Mouse (Mus musculus): ENCODE data around the gene Gm49366. TPM values are rescaled to one million over a fixed set of nuclear protein-coding genes. Genes with fewer than 3 reads are reported as not detected.
A peak's percentile ranks its signal among the peaks of the same experiment; 100 is the strongest.
"Not testable (repeated sequence)": the region's sequence is repeated elsewhere in the genome, so short reads cannot be mapped to it uniquely, and the experiment has no call there.

Gene Gm49366
- total and polyA plus RNA-seq, 3 experiments, result not detected

DNA sequence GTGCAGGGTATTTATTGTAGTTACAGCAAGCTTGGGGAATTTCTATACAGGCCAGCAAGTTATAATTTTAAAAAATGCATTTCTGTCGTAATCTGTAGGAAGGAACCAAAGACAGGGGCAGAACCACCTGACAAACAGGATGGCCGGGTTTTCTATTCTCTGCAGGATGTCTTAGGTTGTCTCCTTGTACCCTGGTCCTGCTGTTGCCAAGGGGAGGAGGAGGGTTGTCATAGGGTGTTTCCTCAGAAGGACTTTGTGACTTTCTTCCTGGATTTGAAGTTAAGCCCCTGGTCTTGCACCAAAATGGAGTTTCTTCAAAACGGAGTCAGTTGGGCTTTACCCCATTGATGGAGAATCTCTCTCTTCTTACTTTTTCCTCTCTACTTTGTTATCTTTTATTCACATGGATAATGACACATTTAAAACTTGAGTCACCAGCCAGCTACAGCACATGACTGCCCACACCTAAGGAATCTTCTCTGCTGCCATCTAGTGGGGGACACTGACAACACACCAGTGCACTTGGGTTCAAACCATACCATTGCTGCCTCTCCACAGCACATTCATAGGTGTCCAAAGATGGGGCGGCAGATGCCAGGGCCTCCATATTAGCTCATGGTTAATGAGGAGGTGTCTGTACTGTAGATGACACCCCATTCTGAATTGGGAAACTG lies 7.9 kb upstream of the Gm49366 start (continued):
- TF ChIP-seq SIN3A (IDR thresholded peaks at IDR 0.05; ENCODE audit: low read length) (peak; percentile 28; the same call in 1 of the 2 replicates), MAZ (IDR thresholded peaks at IDR 0.05; ENCODE audit: low read depth, low read length) (0 out of 2 replicates have a peak, but pooled peaks have one; percentile 43), EP300 (IDR thresholded peaks at IDR 0.05; ENCODE audit: low read length) (no peak), CHD2 (IDR thresholded peaks at IDR 0.05; ENCODE audit: low read length) (no peak), TCF12 (IDR thresholded peaks at IDR 0.05; ENCODE audit: low read depth, low read length) (no peak), MXI1 (IDR thresholded peaks at IDR 0.05; ENCODE audit: low read depth, low read length) (peak; percentile 42; the same call in 1 of the 2 replicates), UBTF (IDR thresholded peaks at IDR 0.05; ENCODE audit: low read depth, low read length) (no peak), ZC3H11A (IDR thresholded peaks at IDR 0.05; ENCODE audit: low read depth, low read length) (peak; percentile 32; the same call in 1 of the 2 replicates), POLR2AphosphoS2 (IDR thresholded peaks at IDR 0.05; ENCODE audit: low read depth, low read length) (no peak), JUN (IDR thresholded peaks at IDR 0.05; ENCODE audit: insufficient read depth, low read depth, low read length) (no peak), ZMIZ1 (IDR thresholded peaks at IDR 0.05; ENCODE audit: low read depth, low read length) (no peak), RCOR1 (conservative IDR thresholded peaks at IDR 0.05; ENCODE audit: low read depth, low read length) (no peak), MEF2A (IDR thresholded peaks at IDR 0.05; ENCODE audit: borderline replicate concordance, low read depth, low read length) (no peak), MAFK (IDR thresholded peaks at IDR 0.05; ENCODE audit: insufficient replicate concordance, low read length) (no peak; the same call in 1 of the 2 replicates), ZNF384 (IDR thresholded peaks at IDR 0.05; ENCODE audit: low read depth, low read length) (no peak), HCFC1 (IDR thresholded peaks at IDR 0.05; ENCODE audit: low read depth, low read length) (no peak), RAD21 (IDR thresholded peaks at IDR 0.05; ENCODE audit: low read depth, low read length) (peak; percentile 71), MAX (IDR thresholded peaks at IDR 0.05; ENCODE audit: low read length) (peak; percentile 63), JUND (conservative IDR thresholded peaks at IDR 0.05; ENCODE audit: low read depth, low read length) (no peak), NELFE (IDR thresholded peaks at IDR 0.05; ENCODE audit: low read depth, low read length) (no peak), ZKSCAN1 (IDR thresholded peaks at IDR 0.05; ENCODE audit: borderline replicate concordance, low read depth, low read length) (no peak), BHLHE40 (IDR thresholded peaks at IDR 0.05; ENCODE audit: low read depth, low read length) (peak; percentile 82), MYC (IDR thresholded peaks at IDR 0.05; ENCODE audit: low read depth, low read length) (peak; percentile 86)

DNA sequence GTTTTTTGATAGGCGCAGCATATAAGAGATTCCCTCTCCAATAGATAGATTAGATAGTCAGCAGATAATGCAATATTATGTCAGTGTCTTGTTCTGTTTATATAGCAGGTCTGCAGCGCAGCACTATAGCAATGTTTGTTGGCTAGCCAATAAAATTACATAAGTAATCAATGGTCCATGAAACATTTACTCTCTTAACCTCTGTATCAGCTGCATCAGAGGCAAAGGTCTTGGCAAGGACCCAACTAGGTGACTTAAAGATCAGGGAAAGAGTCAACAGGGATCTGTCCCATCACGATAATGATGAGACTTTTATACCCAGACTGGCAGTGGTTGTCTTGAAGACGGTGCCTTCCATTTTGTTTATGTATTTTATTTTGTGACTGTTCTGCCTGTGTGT lies 5.9 kb upstream of the Gm49366 start:
- no peak for TF ChIP-seq USF2 (conservative IDR thresholded peaks at IDR 0.05; ENCODE audit: low read depth, low read length)
- no peak for TF ChIP-seq BHLHE40 (IDR thresholded peaks at IDR 0.05; ENCODE audit: low read depth, low read length)
- no peak for TF ChIP-seq RCOR1 (conservative IDR thresholded peaks at IDR 0.05; ENCODE audit: low read depth, low read length)
- TF ChIP-seq ZMIZ1 (IDR thresholded peaks at IDR 0.05; ENCODE audit: low read depth, low read length), result no peak
- TF ChIP-seq HCFC1 (IDR thresholded peaks at IDR 0.05; ENCODE audit: low read depth, low read length), result no peak
- TF ChIP-seq CHD1 (IDR thresholded peaks at IDR 0.05; ENCODE audit: low read depth, low read length), result no peak
- TF ChIP-seq ETS1 (conservative IDR thresholded peaks at IDR 0.05; ENCODE audit: low read depth, low read length), result no peak
- no peak for TF ChIP-seq GABPA (IDR thresholded peaks at IDR 0.05; ENCODE audit: insufficient replicate concordance, low read depth, low read length)
- no peak for TF ChIP-seq SIN3A (IDR thresholded peaks at IDR 0.05; ENCODE audit: low read length)
- no peak for TF ChIP-seq EP300 (IDR thresholded peaks at IDR 0.05; ENCODE audit: low read length)
- no peak for TF ChIP-seq JUND (conservative IDR thresholded peaks at IDR 0.05; ENCODE audit: low read depth, low read length)
- no peak for TF ChIP-seq RAD21 (IDR thresholded peaks at IDR 0.05; ENCODE audit: low read depth, low read length)
- TF ChIP-seq JUN (IDR thresholded peaks at IDR 0.05; ENCODE audit: insufficient read depth, low read depth, low read length), result no peak
- H3K27ac ChIP-seq (ENCODE audit: insufficient read depth, low read depth), result no peak overlapping the region
- in situ Hi-C loops (cut with MboI; ENCODE audit: low pct_ligation_motif_present, low pct_unique_long_range_greater_than_20kb, low sequenced_read_pairs) (no loop called here), dilution Hi-C loops (cut with MboI; ENCODE audit: extremely low pct_ligation_motif_present, extremely low pct_unique_long_range_greater_than_20kb, low sequenced_read_pairs) (no loop called here)
- H3K9me3 ChIP-seq (replicated peaks; ENCODE audit: low read length), result no peaks in the 10 kb centered on the region
- DNase-seq (ENCODE audit: extremely low read depth), result no peak
- no peak overlapping the region for H3K4me3 ChIP-seq (replicated peaks in 1 of 3; ENCODE audit: low read depth in 2 of 3, low read length in 2 of 3, poor library complexity in 1 of 3)
- peaks cover 0 to 6% of the 10 kb centered on the region in 2 experiments; a peak in 1 of 4 replicates for H3K4me1 ChIP-seq (ENCODE audit: control insufficient read depth in 1 of 2, insufficient read depth in 2 of 2)
- no peaks in the 10 kb centered on the region for H3K36me3 ChIP-seq (replicated peaks in 1 of 2; ENCODE audit: control insufficient read depth in 1 of 2, insufficient read depth in 1 of 2, low read length in 1 of 2)
- no peak overlapping the region for H3K4me2 ChIP-seq (ENCODE audit: insufficient read depth, low read depth, poor library complexity, severe bottlenecking)
- no peaks in the 10 kb centered on the region for H3K79me2 ChIP-seq (replicated peaks; ENCODE audit: control insufficient read depth, extremely low read depth, insufficient read depth, poor library complexity, severe bottlenecking)
- no peak overlapping the region for H3K9ac ChIP-seq (ENCODE audit: insufficient read depth, low read depth)
- H3K27me3 ChIP-seq (replicated peaks), result no peaks in the 10 kb centered on the region

DNA sequence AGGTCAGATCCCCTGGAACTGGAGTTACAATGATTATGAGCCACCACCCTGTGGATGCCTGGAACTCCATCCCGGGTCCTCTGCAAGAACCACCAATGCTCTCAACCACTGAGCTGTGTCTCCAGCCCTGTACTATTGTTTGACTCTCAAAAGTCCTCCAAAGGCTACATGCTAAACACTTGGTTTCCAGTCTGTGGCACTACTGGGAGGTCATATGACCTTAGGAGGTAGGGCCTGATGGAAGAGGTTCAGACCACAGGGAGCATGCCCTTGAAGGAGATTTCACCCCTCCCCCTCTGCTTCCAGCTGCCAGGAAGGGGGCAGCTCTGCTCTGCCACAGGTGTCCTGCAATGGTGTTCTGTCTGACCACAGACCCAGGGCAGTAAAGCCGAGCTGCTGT lies 5.4 kb upstream of the Gm49366 start:
- H3K9ac ChIP-seq (ENCODE audit: insufficient read depth, low read depth); H3K27ac ChIP-seq (ENCODE audit: insufficient read depth, low read depth); dilution Hi-C loops (cut with MboI; ENCODE audit: extremely low pct_ligation_motif_present, extremely low pct_unique_long_range_greater_than_20kb, low sequenced_read_pairs); H3K4me3 ChIP-seq (replicated peaks in 1 of 3; ENCODE audit: low read depth in 2 of 3, low read length in 2 of 3, poor library complexity in 1 of 3); H3K36me3 ChIP-seq (replicated peaks in 1 of 2; ENCODE audit: control insufficient read depth in 1 of 2, insufficient read depth in 1 of 2, low read length in 1 of 2); DNase-seq (ENCODE audit: extremely low read depth); H3K4me2 ChIP-seq (ENCODE audit: insufficient read depth, low read depth, poor library complexity, severe bottlenecking); H3K79me2 ChIP-seq (replicated peaks; ENCODE audit: control insufficient read depth, extremely low read depth, insufficient read depth, poor library complexity, severe bottlenecking); H3K9me3 ChIP-seq (replicated peaks; ENCODE audit: low read length); H3K27me3 ChIP-seq (replicated peaks); in situ Hi-C loops (cut with MboI; ENCODE audit: low pct_ligation_motif_present, low pct_unique_long_range_greater_than_20kb, low sequenced_read_pairs); H3K4me1 ChIP-seq (ENCODE audit: control insufficient read depth in 1 of 2, insufficient read depth in 2 of 2): not testable (repeated sequence)

Data from CH12.LX (cell line).